Comparison of ENCODE assay signal across 12 mouse cellular contexts in genomic region chr11:90270132-90270877, GRCm38 (mm10).
"Had no signal": no experiment of that assay in that cellular context is flagged by ENCODE, and none has a peak within 500 bp of the region (broad histone marks: within the 10 kb centered on the region; RNA-seq: fewer than 3 reads in every experiment).

No protein-coding gene starts in this region.

- H3K36me3 ChIP-seq: stomach, embryonic 15.5 days had no signal

- H3K9ac ChIP-seq: limb, embryonic 13.5 days; liver, embryonic 12.5 days; lung, embryonic 14.5 days; midbrain, embryonic 12.5 days; neural tube, embryonic 12.5 days; stomach, embryonic 15.5 days had no signal

- H3K4me3 ChIP-seq: limb, embryonic 13.5 days; liver, embryonic 12.5 days; midbrain, embryonic 12.5 days; myocyte; neural tube, embryonic 12.5 days; stomach, embryonic 15.5 days had no signal

- H3K4me1 ChIP-seq: liver, embryonic 12.5 days; stomach, embryonic 15.5 days had no signal

- H3K4me2 ChIP-seq: limb, embryonic 13.5 days; liver, embryonic 12.5 days; lung, embryonic 14.5 days; neural tube, embryonic 12.5 days; stomach, embryonic 15.5 days had no signal

- H3K9me3 ChIP-seq: limb, embryonic 13.5 days; liver, embryonic 12.5 days; midbrain, embryonic 12.5 days; neural tube, embryonic 12.5 days; stomach, embryonic 15.5 days had no signal

- ATAC-seq: liver, embryonic 12.5 days had no signal

- DNase-seq: left cerebral cortex, postnatal 4 days; lung, embryonic 14.5 days; lung, postnatal 14 days; right cerebral cortex, postnatal 4 days; thymus, adult 2 months; thymus, postnatal 36 days had no signal

- H3K27me3 ChIP-seq: limb, embryonic 13.5 days; liver, embryonic 12.5 days; midbrain, embryonic 12.5 days; neural tube, embryonic 12.5 days; stomach, embryonic 15.5 days had no signal

- H3K27ac ChIP-seq: limb, embryonic 13.5 days; liver, embryonic 12.5 days; midbrain, embryonic 12.5 days; neural tube, embryonic 12.5 days; stomach, embryonic 15.5 days had no signal
